Mouse (Mus musculus) olfactory bulb, adult 2 months (tissue): ENCODE data around the gene Ifitm10. TPM values are rescaled to one million over a fixed set of nuclear protein-coding genes. Genes with fewer than 3 reads are reported as not detected.
A peak's percentile ranks its signal among the peaks of the same experiment; 100 is the strongest.
"Not testable (repeated sequence)": the region's sequence is repeated elsewhere in the genome, so short reads cannot be mapped to it uniquely, and the experiment has no call there.

Source experiments
- H3K27ac ChIP-seq: fragments of 200-500 bp; 2 replicates; pipeline ENCODE4 v1.5.1; 2012; ENCODE audit warnings: low read depth, low read length; ENCODE audit not compliant: insufficient read depth
- H3K4me1 ChIP-seq: fragments of 200-500 bp; 2 replicates; pipeline ENCODE4 v1.6.1; 2012; ENCODE audit warnings: low read length; ENCODE audit not compliant: control insufficient read depth, insufficient read depth
- H3K4me3 ChIP-seq: fragments of 200-500 bp; 2 replicates; pipeline ENCODE4 v1.5.1; 2012; ENCODE audit warnings: mild to moderate bottlenecking, low read depth, low read length, moderate library complexity; ENCODE audit not compliant: insufficient read depth
- CTCF ChIP-seq: fragments of 200-500 bp; IDR thresholded peaks from 2 replicates; pipeline ENCODE4 v1.5.1; 2012; ENCODE audit warnings: low read depth, mild to moderate bottlenecking, low read length, moderate library complexity; ENCODE audit not compliant: insufficient read depth
- POLR2A ChIP-seq: fragments of 200-500 bp; IDR thresholded peaks from 2 replicates; pipeline ENCODE4 v1.6.1; 2012; ENCODE audit warnings: mild to moderate bottlenecking, low read depth, low read length, moderate library complexity; ENCODE audit not compliant: insufficient read depth
- WGBS: fragments of 180-500 bp; shearing (Covaris S2); methylation state at CpG from one replicate; pipeline ENCODE4 v1.1.7; 2018; 5-methylcytosine and 5-hydroxymethylcytosine counted together
- polyA plus RNA-seq: library from polyadenylated mRNA; stranded (reverse); fragments of >200 nt; gene quantifications from 2 replicates; pipeline ENCODE4 v1.2.4, GENCODE M21; 2012; ENCODE audit warnings: low replicate concordance; ENCODE audit not compliant: missing spikeins, insufficient read depth, insufficient read length

Gene Ifitm10
- polyA plus RNA-seq, 1 experiment, result not detected

- WGBS, result 87% methylated on average over 12 of the region's 12 CpGs
- H3K4me3 ChIP-seq, result no peak overlapping the region
- no peak overlapping the region for H3K27ac ChIP-seq
- TF ChIP-seq POLR2A (no peak), CTCF (no peak)
- H3K4me1 ChIP-seq, result peaks cover 22% of the 10 kb centered on the region
Measured at GRCm38 (mm10) chr7:142323396-142324117, 50.0 kb downstream of the Ifitm10 start.

- TF ChIP-seq POLR2A (no peak), CTCF (no peak)
- peaks cover 27% of the 10 kb centered on the region for H3K4me1 ChIP-seq
- H3K4me3 ChIP-seq, result no peak overlapping the region
- 90% methylated on average over 6 of the region's 6 CpGs for WGBS
- H3K27ac ChIP-seq, result no peak overlapping the region
Measured at GRCm38 (mm10) chr7:142322641-142323040, 50.9 kb downstream of the Ifitm10 start.

- H3K4me3 ChIP-seq, H3K27ac ChIP-seq: not testable (repeated sequence)
- H3K4me1 ChIP-seq, result peaks cover 29% of the 10 kb centered on the region
- WGBS, result 68% methylated on average over 6 of the region's 10 CpGs
Measured at GRCm38 (mm10) chr7:142321637-142322306, 51.8 kb downstream of the Ifitm10 start.

GRCm38 (mm10) chr7:142320906-142321305 lies 52.6 kb downstream of the Ifitm10 start:
- H3K4me1 ChIP-seq, result peaks cover 31% of the 10 kb centered on the region
- no peak for TF ChIP-seq POLR2A
- no peak for TF ChIP-seq CTCF

GRCm38 (mm10) chr7:142319124-142319523 lies 54.4 kb downstream of the Ifitm10 start:
- TF ChIP-seq POLR2A, result no peak
- no peak for TF ChIP-seq CTCF
- 30% methylated on average over 11 of the region's 11 CpGs for WGBS
- H3K4me1 ChIP-seq, result peaks cover 35% of the 10 kb centered on the region

More at GRCm38 (mm10) chr7:142320906-142321305, 52.6 kb downstream of the Ifitm10 start:
- WGBS, result 76% methylated on average over 2 of the region's 2 CpGs
- Histone ChIP-seq H3K4me3 (no peak overlapping the region), H3K27ac (no peak overlapping the region)

GRCm38 (mm10) chr7:142317216-142317615 lies 56.3 kb downstream of the Ifitm10 start:
- TF ChIP-seq POLR2A (no peak), CTCF (no peak)
- H3K27ac ChIP-seq, result no peak overlapping the region
- 89% methylated on average over 5 of the region's 5 CpGs for WGBS
- H3K4me3 ChIP-seq, result no peak overlapping the region
- H3K4me1 ChIP-seq, result peaks cover 35% of the 10 kb centered on the region

More at GRCm38 (mm10) chr7:142319124-142319523, 54.4 kb downstream of the Ifitm10 start:
- no peak overlapping the region for H3K4me3 ChIP-seq
- no peak overlapping the region for H3K27ac ChIP-seq

- Histone ChIP-seq H3K27ac (no peak overlapping the region), H3K4me1 (peaks cover 35% of the 10 kb centered on the region), H3K4me3 (no peak overlapping the region)
- TF ChIP-seq CTCF, result peak; percentile 45; the same call in 1 of the 2 replicates
- TF ChIP-seq POLR2A, result no peak
- 49% methylated on average over 6 of the region's 6 CpGs for WGBS
Measured at GRCm38 (mm10) chr7:142316558-142316957, 57.0 kb downstream of the Ifitm10 start.

GRCm38 (mm10) chr7:142314600-142315285 lies 58.8 kb downstream of the Ifitm10 start:
- WGBS, result 66% methylated on average over 5 of the region's 5 CpGs
- TF ChIP-seq POLR2A, result no peak
- TF ChIP-seq CTCF, result no peak
- Histone ChIP-seq H3K4me3 (no peak overlapping the region), H3K27ac (no peak overlapping the region), H3K4me1 (peaks cover 23% of the 10 kb centered on the region)

- WGBS, result 94% methylated on average over 1 of the region's 1 CpGs
Measured at GRCm38 (mm10) chr7:142303929-142304328, 69.6 kb downstream of the Ifitm10 start.

More at GRCm38 (mm10) chr7:142303929-142304328, 69.6 kb downstream of the Ifitm10 start:
- not testable (repeated sequence) for H3K4me3 ChIP-seq, H3K27ac ChIP-seq, H3K4me1 ChIP-seq
